Mouse (Mus musculus): ENCODE measurements around the gene Krcc1.

- TF ChIP-seq CTCF (IDR thresholded peaks at IDR 0.05; ENCODE audit: low read depth, low read length), result no peak
- no peak for TF ChIP-seq GATA1 (IDR thresholded peaks at IDR 0.05; ENCODE audit: borderline replicate concordance, low read length)
Observed at GRCm38 (mm10) chr6:71270301-71271056, 998 bp upstream of the Krcc1 start.

Measured in G1E (cell line).